Mouse (Mus musculus) heart, embryonic 11.5 days (tissue): ENCODE results near the gene Cmss1. TPM values are rescaled to one million over a fixed set of nuclear protein-coding genes. Genes with fewer than 3 reads are reported as not detected.
A peak's percentile ranks its signal among the peaks of the same experiment; 100 is the strongest.

ENCODE experiments used
- ATAC-seq: fragments of 200-750 bp; cut with Nextera tagmentation; replicated peaks from 2 replicates; pipeline ENCODE4 v1.8.0; 2017; ENCODE audit warnings: moderate library complexity; ENCODE audit not compliant: insufficient number of reproducible peaks, low FRiP score, low TSS enrichment
- H3K27ac ChIP-seq: fragments of 300-500 bp; sonication (generic); 2 replicates; pipeline ENCODE4 v1.5.1; 2014; ENCODE audit warnings: mild to moderate bottlenecking, low read depth, low read length
- H3K27me3 ChIP-seq: fragments of 300-500 bp; sonication (generic); 2 replicates; pipeline ENCODE4 v1.6.1; 2014; ENCODE audit warnings: mild to moderate bottlenecking, low read length, mixed read lengths; ENCODE audit not compliant: control insufficient read depth, insufficient read depth
- H3K36me3 ChIP-seq: fragments of 300-500 bp; sonication (generic); 2 replicates; pipeline ENCODE4 v1.6.1; 2014; ENCODE audit warnings: mild to moderate bottlenecking, low read length, moderate library complexity, mixed read lengths; ENCODE audit not compliant: control insufficient read depth, insufficient read depth
- H3K4me1 ChIP-seq: fragments of 300-500 bp; sonication (generic); 2 replicates; pipeline ENCODE4 v1.6.1; 2014; ENCODE audit warnings: low read length; ENCODE audit not compliant: control insufficient read depth, insufficient read depth
- H3K4me2 ChIP-seq: fragments of 300-500 bp; sonication (generic); 2 replicates; pipeline ENCODE4 v1.6.1; 2014; ENCODE audit warnings: mild to moderate bottlenecking, moderate library complexity
- H3K4me3 ChIP-seq: fragments of 300-500 bp; sonication (generic); 2 replicates; pipeline ENCODE4 v1.5.1; 2014; ENCODE audit warnings: low read depth, low read length
- H3K9ac ChIP-seq: fragments of 300-500 bp; sonication (generic); 2 replicates; pipeline ENCODE4 v1.6.1; 2014; ENCODE audit warnings: mild to moderate bottlenecking, low read depth, low read length, moderate library complexity
- H3K9me3 ChIP-seq: fragments of 300-500 bp; sonication (generic); replicated peaks from 2 replicates; pipeline ENCODE4 v1.6.1; 2016; ENCODE audit warnings: low read length; ENCODE audit not compliant: control insufficient read depth
- WGBS: fragments of 180-500 bp; shearing (Covaris S2); extraction: QIAGEN DNeasy Blood & Tissue Kit; methylation state at CpG from one replicate; pipeline ENCODE4 v1.1.7; 2014; ENCODE audit not compliant: insufficient replicate concordance; 5-methylcytosine and 5-hydroxymethylcytosine counted together
- polyA plus RNA-seq: library from polyadenylated mRNA; unstranded; fragments of >200 nt; fragmentation: Nextera tagmentation; extraction: Ambion mirVana; gene quantifications from 2 replicates; pipeline ENCODE4 v1.2.1, GENCODE M21; 2014

The Cmss1 gene
- polyA plus RNA-seq, 1 experiment from 2014 or later = 36.6 TPM

- Histone ChIP-seq H3K27me3 (no peaks in the 10 kb centered on the region), H3K36me3 (no peaks in the 10 kb centered on the region), H3K27ac (peak overlapping the region; percentile 42; the same call in 1 of the 2 replicates), H3K4me2 (no peak overlapping the region), H3K4me1 (peaks cover 28% of the 10 kb centered on the region), H3K9me3 (no peaks in the 10 kb centered on the region), H3K4me3 (no peak overlapping the region), H3K9ac (no peak overlapping the region)
- ATAC-seq = no peak
- WGBS = 32% methylated on average over 8 of the region's 8 CpGs
These were observed 185.7 kb downstream of the Cmss1 start for GRCm38 (mm10) chr16:57420773-57421556.

- no peaks in the 10 kb centered on the region for H3K36me3 ChIP-seq
- H3K4me2 ChIP-seq = no peak overlapping the region
- H3K9ac ChIP-seq = no peak overlapping the region
- 77% methylated on average over 5 of the region's 5 CpGs for WGBS
- peaks cover 21% of the 10 kb centered on the region for H3K4me1 ChIP-seq
- no peak overlapping the region for H3K4me3 ChIP-seq
- 0 out of 2 replicates have a peak, but pooled peaks cover under 1% of the 10 kb centered on the region for H3K9me3 ChIP-seq
- H3K27me3 ChIP-seq = no peaks in the 10 kb centered on the region
- no peak overlapping the region for H3K27ac ChIP-seq
- no peak for ATAC-seq
These were observed 186.8 kb downstream of the Cmss1 start for GRCm38 (mm10) chr16:57419881-57420280.

- H3K4me1 ChIP-seq = peaks cover 21% of the 10 kb centered on the region
- peak overlapping the region; percentile 59 for H3K27ac ChIP-seq
- H3K9ac ChIP-seq = no peak overlapping the region
- no peaks in the 10 kb centered on the region for H3K27me3 ChIP-seq
- no peak overlapping the region for H3K4me3 ChIP-seq
- H3K36me3 ChIP-seq = no peaks in the 10 kb centered on the region
- no peak overlapping the region for H3K4me2 ChIP-seq
- H3K9me3 ChIP-seq = 0 out of 2 replicates have a peak, but pooled peaks cover 2% of the 10 kb centered on the region
- ATAC-seq = 0 out of 2 replicates have a peak, but pooled peaks have one; percentile 47
- WGBS = 13% methylated on average over 5 of the region's 5 CpGs
These were observed 187.3 kb downstream of the Cmss1 start for GRCm38 (mm10) chr16:57419332-57419731.

- Histone ChIP-seq H3K27me3 (no peaks in the 10 kb centered on the region), H3K4me3 (no peak overlapping the region), H3K27ac (no peak overlapping the region), H3K9ac (no peak overlapping the region), H3K36me3 (no peaks in the 10 kb centered on the region), H3K4me2 (no peak overlapping the region), H3K9me3 (0 out of 2 replicates have a peak, but pooled peaks cover 2% of the 10 kb centered on the region), H3K4me1 (peaks cover 21% of the 10 kb centered on the region)
- ATAC-seq = no peak
- WGBS = 76% methylated on average over 1 of the region's 1 CpGs
These were observed 188.7 kb downstream of the Cmss1 start for GRCm38 (mm10) chr16:57417955-57418354.

- WGBS = 34% methylated on average over 9 of the region's 9 CpGs
- no peak overlapping the region; the same call in 1 of the 2 replicates for H3K27ac ChIP-seq
- no peak overlapping the region for H3K4me3 ChIP-seq
- ATAC-seq = no peak
- H3K4me1 ChIP-seq = peaks cover 21% of the 10 kb centered on the region
- no peaks in the 10 kb centered on the region for H3K27me3 ChIP-seq
- no peak overlapping the region; the same call in 1 of the 2 replicates for H3K4me2 ChIP-seq
- H3K9me3 ChIP-seq = 0 out of 2 replicates have a peak, but pooled peaks cover 2% of the 10 kb centered on the region
- H3K36me3 ChIP-seq = no peaks in the 10 kb centered on the region
- no peak overlapping the region for H3K9ac ChIP-seq
These were observed 189.6 kb downstream of the Cmss1 start for GRCm38 (mm10) chr16:57417017-57417416.

- Histone ChIP-seq H3K27me3 (no peaks in the 10 kb centered on the region), H3K4me2 (no peak overlapping the region), H3K27ac (no peak overlapping the region), H3K36me3 (no peaks in the 10 kb centered on the region), H3K9ac (no peak overlapping the region), H3K9me3 (0 out of 2 replicates have a peak, but pooled peaks cover 2% of the 10 kb centered on the region), H3K4me1 (peaks cover 15% of the 10 kb centered on the region), H3K4me3 (no peak overlapping the region)
- no peak for ATAC-seq
- 45% methylated on average over 2 of the region's 2 CpGs for WGBS
These were observed 190.6 kb downstream of the Cmss1 start for GRCm38 (mm10) chr16:57416049-57416448.

- H3K4me1 ChIP-seq = peaks cover 9% of the 10 kb centered on the region
- ATAC-seq = no peak
- 57% methylated on average over 4 of the region's 4 CpGs for WGBS
These were observed 193.9 kb downstream of the Cmss1 start for GRCm38 (mm10) chr16:57412766-57413165.

GRCm38 (mm10) chr16:57403825-57404224 lies 202.8 kb downstream of the Cmss1 start:
- Histone ChIP-seq H3K9me3 (no peaks in the 10 kb centered on the region), H3K4me1 (no peaks in the 10 kb centered on the region), H3K4me2 (no peak overlapping the region), H3K36me3 (no peaks in the 10 kb centered on the region), H3K9ac (no peak overlapping the region), H3K27me3 (no peaks in the 10 kb centered on the region), H3K27ac (no peak overlapping the region), H3K4me3 (no peak overlapping the region)
- no peak for ATAC-seq
- WGBS = 60% methylated on average over 5 of the region's 5 CpGs

More at GRCm38 (mm10) chr16:57412766-57413165, 193.9 kb downstream of the Cmss1 start:
- H3K27me3 ChIP-seq = no peaks in the 10 kb centered on the region
- H3K4me2 ChIP-seq = no peak overlapping the region
- H3K27ac ChIP-seq = no peak overlapping the region
- H3K36me3 ChIP-seq = no peaks in the 10 kb centered on the region
- no peak overlapping the region for H3K4me3 ChIP-seq
- no peak overlapping the region for H3K9ac ChIP-seq
- H3K9me3 ChIP-seq = 0 out of 2 replicates have a peak, but pooled peaks cover 2% of the 10 kb centered on the region
